ENCODE assay signal across 13 mouse cellular contexts in the genomic region with DNA sequence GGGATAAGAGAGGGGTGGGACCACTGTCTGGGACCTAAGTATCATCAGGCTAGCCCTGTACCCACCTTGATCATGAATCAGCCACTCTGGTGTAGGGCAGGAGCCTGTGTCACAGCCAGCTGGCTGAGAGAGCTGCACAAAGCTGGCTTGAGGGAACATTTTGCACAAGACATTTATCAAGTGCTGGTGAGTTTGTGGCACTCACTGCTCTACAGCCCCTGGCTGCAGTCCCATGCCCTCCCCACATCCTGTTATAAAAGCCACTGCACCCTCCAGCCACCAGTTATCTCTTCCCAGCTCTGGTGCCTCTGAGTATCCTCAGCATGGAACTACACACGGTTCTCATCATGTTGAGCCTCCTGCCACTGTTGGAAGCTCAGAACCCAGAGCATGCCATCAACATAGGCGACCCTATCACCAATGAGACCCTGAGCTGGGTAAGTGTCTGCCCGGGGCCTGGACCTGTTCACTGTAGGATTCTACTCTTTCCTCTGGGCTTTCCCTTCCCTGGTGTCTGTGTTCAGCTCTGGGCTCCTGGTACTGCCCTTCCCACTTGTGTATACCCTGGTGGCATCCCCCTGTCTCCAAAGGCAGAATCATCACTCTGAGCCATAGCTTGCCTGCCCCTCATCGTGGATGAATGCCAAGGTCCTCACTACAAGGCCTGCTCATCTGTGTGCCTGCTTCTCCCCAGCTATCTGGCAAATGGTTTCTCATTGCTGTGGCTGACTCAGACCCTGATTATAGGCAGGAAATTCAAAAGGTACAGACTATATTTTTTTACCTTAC. TPM values are rescaled to one million over a fixed set of nuclear protein-coding genes. Genes with fewer than 3 reads are reported as not detected.
DNase-seq lines count a peak whose midpoint lies in the region; ATAC-seq and TF ChIP-seq lines count a peak whose summit lies in the region.
"Had no signal": no experiment of that assay in that cellular context is flagged by ENCODE, and none has a peak within 500 bp of the region (broad histone marks: within the 10 kb centered on the region; RNA-seq: fewer than 3 reads in every experiment).

Orm3 (plus strand) TSS at position 286 of the 789 bp plus-strand sequence.

- no peaks in the 10 kb centered on the region for H3K27me3 ChIP-seq in heart, embryonic 11.5 days (ENCODE audit: control insufficient read depth, insufficient read depth, low read length)
- H3K27me3 ChIP-seq in heart, adult 2 months (ENCODE audit: control insufficient read depth, insufficient read depth, low read length) = no peaks in the 10 kb centered on the region
- no peaks in the 10 kb centered on the region for H3K27me3 ChIP-seq in kidney, embryonic 14.5 days (ENCODE audit: control insufficient read depth, insufficient read depth, low read length)
- H3K27me3 ChIP-seq in midbrain, postnatal 0 days (ENCODE audit: insufficient read depth, low read length) = no peaks in the 10 kb centered on the region

- no peaks in the 10 kb centered on the region for H3K9me3 ChIP-seq in heart, embryonic 11.5 days (replicated peaks; ENCODE audit: control insufficient read depth, low read length)
- H3K9me3 ChIP-seq in kidney, embryonic 14.5 days (ENCODE audit: control insufficient read depth, low read length) = no peaks in the 10 kb centered on the region
- H3K9me3 ChIP-seq in midbrain, postnatal 0 days (ENCODE audit: low read length) = no peaks in the 10 kb centered on the region
- H3K9me3 ChIP-seq: forebrain, embryonic 10.5 days had no signal

- no peaks in the 10 kb centered on the region for H3K79me2 ChIP-seq in heart, adult 2 months (replicated peaks; ENCODE audit: control insufficient read depth, insufficient read depth, low read length)

- H3K4me3 ChIP-seq in heart, embryonic 11.5 days (ENCODE audit: low read depth, low read length) = no peak within 1 kb of the TSS
- no peak within 1 kb of the TSS for H3K4me3 ChIP-seq in heart, adult 2 months
- no peak within 1 kb of the TSS for H3K4me3 ChIP-seq in kidney, embryonic 14.5 days (ENCODE audit: low read length)
- H3K4me3 ChIP-seq in midbrain, postnatal 0 days (ENCODE audit: low read depth, low read length) = no peak within 1 kb of the TSS
- H3K4me3 ChIP-seq: forebrain, embryonic 10.5 days had no signal

- TF ChIP-seq CTCF in heart, adult 2 months (IDR thresholded peaks at IDR 0.05) = no peak
- TF ChIP-seq CTCF in midbrain, postnatal 0 days (IDR thresholded peaks at IDR 0.05) = no peak

- H3K4me1 ChIP-seq in heart, embryonic 11.5 days (ENCODE audit: control insufficient read depth, insufficient read depth, low read length) = 0 out of 2 replicates have a peak, but pooled peaks cover 5% of the 10 kb centered on the region
- H3K4me1 ChIP-seq in heart, adult 2 months (ENCODE audit: control insufficient read depth, insufficient read depth, low read length) = no peaks in the 10 kb centered on the region
- H3K4me1 ChIP-seq in kidney, embryonic 14.5 days (ENCODE audit: control insufficient read depth, insufficient read depth, low read length) = no peaks in the 10 kb centered on the region
- H3K4me1 ChIP-seq in midbrain, postnatal 0 days (ENCODE audit: insufficient read depth, low read length) = no peaks in the 10 kb centered on the region
- H3K4me1 ChIP-seq: forebrain, embryonic 10.5 days had no signal

- ATAC-seq in heart, embryonic 11.5 days (replicated peaks; ENCODE audit: insufficient number of reproducible peaks, low FRiP score, low TSS enrichment) = no peak
- ATAC-seq in CD4-positive, CD25-positive, alpha-beta regulatory T cell, adult 4 months = peak; percentile 23
- ATAC-seq in inflammation-experienced regulatory T-cells, adult 6 months = peak; percentile 24
- no peak for ATAC-seq in kidney, embryonic 14.5 days (ENCODE audit: low FRiP score, low TSS enrichment)
- no peak for ATAC-seq in midbrain, postnatal 0 days (ENCODE audit: low FRiP score)

- H3K9ac ChIP-seq in heart, embryonic 11.5 days (ENCODE audit: low read depth, low read length) = no peak within 1 kb of the TSS
- H3K9ac ChIP-seq in heart, adult 2 months (ENCODE audit: low read depth, low read length) = no peak within 1 kb of the TSS
- H3K9ac ChIP-seq in kidney, embryonic 14.5 days (ENCODE audit: low read depth, low read length) = no peak within 1 kb of the TSS
- H3K9ac ChIP-seq in midbrain, postnatal 0 days (replicated peaks; ENCODE audit: low read length, poor library complexity, severe bottlenecking) = no peak within 1 kb of the TSS

- no peak for TF ChIP-seq POLR2A in heart, adult 2 months (IDR thresholded peaks at IDR 0.05; ENCODE audit: insufficient read depth, low read depth, low read length)

- H3K27ac ChIP-seq in heart, embryonic 11.5 days (ENCODE audit: low read depth, low read length) = no peak within 1 kb of the TSS
- H3K27ac ChIP-seq in heart, adult 2 months = peak within 1 kb of the TSS; percentile 20; the same call in 1 of the 2 replicates
- H3K27ac ChIP-seq in kidney, embryonic 14.5 days (ENCODE audit: low read depth, low read length) = no peak within 1 kb of the TSS
- H3K27ac ChIP-seq in midbrain, postnatal 0 days (ENCODE audit: low read depth, low read length) = no peak within 1 kb of the TSS
- H3K27ac ChIP-seq: forebrain, embryonic 10.5 days had no signal

- no peaks in the 10 kb centered on the region for H3K36me3 ChIP-seq in heart, embryonic 11.5 days (ENCODE audit: control insufficient read depth, insufficient read depth, low read length)
- H3K36me3 ChIP-seq in heart, adult 2 months (ENCODE audit: control insufficient read depth, insufficient read depth, low read length) = no peaks in the 10 kb centered on the region
- no peaks in the 10 kb centered on the region for H3K36me3 ChIP-seq in kidney, embryonic 14.5 days (ENCODE audit: control insufficient read depth, insufficient read depth, low read length)
- H3K36me3 ChIP-seq in midbrain, postnatal 0 days (ENCODE audit: insufficient read depth, low read length) = no peaks in the 10 kb centered on the region
- H3K36me3 ChIP-seq: forebrain, embryonic 10.5 days had no signal

- peak; percentile 86; the same call in 1 of the 2 replicates for TF ChIP-seq EP300 in heart, adult 2 months (IDR thresholded peaks at IDR 0.05; ENCODE audit: insufficient read depth, low read depth, low read length)

- intact Hi-C loops in heart, adult 2 months (cut with DNase I) = no loop called here

- WGBS in heart, embryonic 11.5 days (ENCODE audit: insufficient replicate concordance) = 63% methylated on average over 4 of the region's 4 CpGs
- 49% methylated on average over 4 of the region's 4 CpGs for WGBS in heart, adult 2 months
- 65% methylated on average over 4 of the region's 4 CpGs for WGBS in kidney, embryonic 14.5 days
- WGBS in midbrain, postnatal 0 days = 81% methylated on average over 4 of the region's 4 CpGs

- H3K4me2 ChIP-seq in heart, embryonic 11.5 days = no peak within 1 kb of the TSS
- H3K4me2 ChIP-seq in kidney, embryonic 14.5 days (replicated peaks; ENCODE audit: low read depth, low read length) = no peak within 1 kb of the TSS
- H3K4me2 ChIP-seq in midbrain, postnatal 0 days (ENCODE audit: low read depth, low read length, poor library complexity, severe bottlenecking) = no peak within 1 kb of the TSS

- DNase-seq in heart, adult 11 months = peak; percentile 98
- DNase-seq in heart, adult 2 months = peak; percentile 52 to 80
- no peak for DNase-seq in midbrain, postnatal 0 days (ENCODE audit: low spot score)
- no peak for DNase-seq in urinary bladder, postnatal 4 days (ENCODE audit: low spot score in 2 of 2)
- DNase-seq: embryo, embryonic 11 days; gastrocnemius, postnatal 25 days; kidney, adult 11 months had no signal

RNA-seq across cellular contexts. Expression of gene Orm3, which starts in this region (rescaled TPM):
- polyA plus RNA-seq in heart, embryonic 11.5 days (2014; fragmentation: Nextera tagmentation; extraction: Ambion mirVana) = not detected in 2 replicates
- polyA plus RNA-seq in CD4-positive, CD25-positive, alpha-beta regulatory T cell, adult 4 months (2017; shearing (Covaris generic)) = 1 to 10 TPM in 1 of 2 experiments, under 1 TPM in 1; 0.79 to 1.2 TPM
- total RNA-seq in heart, adult 2 months (2021) = 1 to 10 TPM; 2.7 to 3.6 TPM
- 0.41 TPM in 1 of 2 replicates, not detected in the other for polyA plus RNA-seq in heart, adult 2 months (2012; rRNA removed)
- 1 to 10 TPM in 1 of 3 experiments, under 1 TPM in 1, not detected in 1; 0.90 to 1.6 TPM for polyA plus RNA-seq in inflammation-experienced regulatory T-cells, adult 6 months (2017; shearing (Covaris generic))
- polyA plus RNA-seq in kidney, embryonic 14.5 days (2014; fragmentation: Nextera tagmentation; extraction: Ambion mirVana) = not detected in 2 replicates
- not detected in 2 replicates for total RNA-seq in midbrain, postnatal 0 days (2014; rRNA removed)
- polyA plus RNA-seq in midbrain, postnatal 0 days (2015; fragmentation: Nextera tagmentation; extraction: Ambion mirVana) = not detected in 2 replicates
- total RNA-seq: left cerebral cortex, postnatal 10 days had no signal
- polyA plus RNA-seq: forebrain, embryonic 10.5 days had no signal

Comparison
In these comparisons a context has a peak if more than half of its experiments do, and no peak if none do; other contexts are left out.
1. DNase-seq: peak in heart, adult 11 months (single experiment) and heart, adult 2 months (2 of 2); none in midbrain, postnatal 0 days (single experiment) and urinary bladder, postnatal 4 days (0 of 2).
2. ATAC-seq: peak in CD4-positive, CD25-positive, alpha-beta regulatory T cell, adult 4 months (single experiment) and inflammation-experienced regulatory T-cells, adult 6 months (single experiment); none in heart, embryonic 11.5 days (single experiment), kidney, embryonic 14.5 days (single experiment) and midbrain, postnatal 0 days (single experiment).